Mouse (Mus musculus) layer of hippocampus, adult 6 months (tissue): ENCODE results near the gene Emc9. TPM values are rescaled to one million over a fixed set of nuclear protein-coding genes. Genes with fewer than 3 reads are reported as not detected.

Experiments
- long read RNA-seq, 2 experiments: library from polyadenylated mRNA; unstranded; transcript quantifications; one replicate each; pipeline ENCODE4 v2.0.0; 2019 to 2020
- polyA plus RNA-seq: library from polyadenylated mRNA; unstranded; fragments of <200 nt; fragmentation: Nextera tagmentation; gene quantifications from 2 replicates; pipeline ENCODE4 v1.2.3, GENCODE M21; 2021

Emc9 gene
- 151 and 161 TPM in 2 replicates for polyA plus RNA-seq
- long read RNA-seq, experiment 1, transcript Emc9-203 (3 exons, 340 nt), result minor isoform, 12 of 75 reads
- long read RNA-seq, experiment 1, transcript Emc9-201 (5 exons, 855 nt), result major isoform, 55 of 75 reads
- long read RNA-seq, experiment 1, partial matches to known transcripts, result 0 of 75 reads
- long read RNA-seq, experiment 1, other reads (novel, unspliced or antisense), result 6 of 75 reads
- long read RNA-seq, experiment 2, transcript Emc9-201 (5 exons, 855 nt), result major isoform, 19 of 26 reads
- long read RNA-seq, experiment 2, partial matches to known transcripts, result 1 of 26 reads
- long read RNA-seq, experiment 2, other reads (novel, unspliced or antisense), result 1 of 26 reads

DNA sequence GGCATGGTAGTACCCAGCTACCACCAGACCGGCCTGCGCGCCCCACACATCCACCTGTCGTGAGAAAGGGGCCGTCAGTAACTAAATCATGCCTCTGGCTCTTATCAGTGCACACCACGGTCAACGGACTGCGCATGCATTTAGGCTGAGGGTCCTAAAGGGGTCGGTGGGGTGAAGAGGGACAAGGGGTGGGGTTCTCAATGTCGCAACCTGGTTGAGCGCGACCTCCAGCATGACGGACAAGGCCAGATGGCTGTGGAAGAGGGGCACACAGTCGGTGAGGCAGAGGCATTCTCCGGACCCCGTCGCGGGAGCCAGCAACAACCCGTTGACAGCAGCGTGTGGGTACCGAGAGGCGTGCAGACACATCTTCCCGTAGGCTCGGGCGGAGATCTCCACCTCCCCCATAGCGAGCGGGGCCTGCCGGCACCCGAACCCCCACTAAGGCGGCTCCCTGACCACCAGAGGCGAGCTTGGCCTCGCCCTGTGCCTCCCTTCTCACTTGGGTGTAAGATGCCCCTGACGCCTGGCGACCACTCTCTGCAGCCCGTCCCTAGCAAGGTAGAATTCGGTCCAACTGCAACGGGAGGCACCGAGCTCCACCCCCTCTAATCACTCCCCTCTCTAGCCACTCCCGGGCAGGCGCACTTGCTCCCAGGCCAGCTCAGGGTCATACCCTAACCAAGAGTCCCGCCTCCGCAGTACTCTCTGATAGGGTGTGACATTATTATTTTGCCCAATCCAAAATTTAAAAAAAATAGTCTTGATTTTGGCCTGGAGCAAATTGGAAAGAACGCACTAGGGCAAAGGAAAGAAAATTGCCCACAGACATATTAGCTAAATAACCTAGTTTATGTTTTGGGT, at the start of gene Emc9:
Gene Emc9, minus strand, starts transcription at position 601 of the 864 bp plus-strand sequence.

GRCm38 (mm10) chr14:55617822-55618221, 32.7 kb upstream of the Emc9 start, which contains the start of gene Rec8:
Gene Rec8, plus strand, starts transcription at chr14:55618037.

GRCm38 (mm10) chr14:55603271-55603632, 18.1 kb upstream of the Emc9 start, which contains the start of gene Irf9:
Gene Irf9, plus strand, starts transcription at chr14:55603571.

DNA sequence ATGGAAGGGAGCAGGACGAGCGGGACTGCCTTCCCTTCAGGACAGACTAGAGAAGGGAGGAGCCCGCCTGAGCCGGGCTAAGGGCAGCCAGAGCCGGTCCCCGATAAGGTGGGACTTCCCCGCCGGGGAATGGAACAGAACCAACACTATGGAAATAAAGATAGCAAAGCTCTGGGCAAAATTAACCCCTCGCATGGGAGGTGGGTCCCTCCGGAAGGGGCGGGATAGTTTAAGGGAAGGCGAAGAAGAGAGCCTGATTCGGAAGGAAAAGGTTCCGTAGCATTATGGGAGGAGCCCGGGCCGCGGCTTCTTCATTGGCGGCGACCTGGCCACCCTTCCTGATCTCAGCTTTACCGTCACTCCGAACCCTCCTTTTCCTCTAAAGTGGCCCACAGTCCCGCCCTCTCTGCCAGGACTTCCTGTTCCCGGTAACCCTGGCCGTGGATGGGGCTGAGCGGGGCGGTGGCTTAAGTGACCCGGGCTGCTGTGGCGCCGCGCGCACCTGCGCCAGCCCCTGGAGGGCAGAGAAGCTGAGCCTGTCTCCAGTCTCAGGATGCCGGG, 6.3 kb upstream of the Emc9 start, which contains the start of gene Rnf31:
Gene Rnf31, plus strand, starts transcription at position 378 of the 561 bp plus-strand sequence.

GRCm38 (mm10) chr14:55590748-55591330, 5.7 kb upstream of the Emc9 start, which contains the start of gene Psme2:
Gene Psme2, minus strand, starts transcription at chr14:55591113.

GRCm38 (mm10) chr14:55577871-55578667, 7.0 kb downstream of the Emc9 start, which contains the start of gene Psme1:
Gene Psme1, plus strand, starts transcription at chr14:55578123.

DNA sequence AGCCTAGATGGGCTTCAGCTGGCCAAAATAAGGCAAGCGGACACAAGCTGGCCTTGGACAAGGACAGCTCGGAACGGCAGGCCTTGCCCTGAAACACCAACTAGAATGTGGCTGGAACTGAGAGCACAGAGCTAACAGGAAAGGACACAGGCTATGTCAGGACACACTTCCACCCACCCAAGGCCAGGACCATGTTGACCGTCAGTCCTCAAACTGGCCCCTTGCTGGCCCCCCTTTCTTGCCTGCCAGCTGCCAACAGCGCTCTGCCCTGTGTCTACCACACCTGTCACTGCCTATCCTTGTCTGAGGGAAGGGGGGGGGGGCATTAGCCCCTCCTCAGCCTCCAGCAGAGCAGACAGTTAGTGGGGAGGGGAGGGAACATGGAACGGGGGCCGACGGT, 9.8 kb downstream of the Emc9 start, which contains the start of gene Fitm1:
Gene Fitm1, plus strand, starts transcription at position 316 of the 400 bp plus-strand sequence.

GRCm38 (mm10) chr14:55560202-55561073, 24.7 kb downstream of the Emc9 start, which contains the start of gene A730061H03Rik:
Gene A730061H03Rik, minus strand, starts transcription at chr14:55560406.

DNA sequence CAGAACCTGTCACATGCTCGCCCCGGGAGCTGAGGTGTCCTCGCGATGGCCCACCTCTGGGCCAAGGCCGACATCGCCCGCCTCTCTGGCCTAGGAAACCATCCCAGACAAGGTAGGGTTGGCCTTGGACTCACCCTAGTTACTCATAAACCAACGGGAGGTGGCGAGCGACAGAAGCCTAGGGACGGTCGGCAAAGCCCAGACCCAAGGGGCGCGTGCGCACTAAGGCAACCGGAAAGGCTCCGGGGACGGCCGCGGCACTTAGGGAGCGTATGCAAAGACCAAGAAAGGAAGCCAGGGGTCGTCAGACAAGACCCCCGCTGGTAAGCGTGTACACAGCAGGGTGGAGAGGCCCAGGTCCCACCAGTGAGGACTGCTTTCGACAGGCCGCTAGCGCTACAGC, 25.3 kb downstream of the Emc9 start, which contains the start of gene Dcaf11:
Gene Dcaf11, plus strand, starts transcription at position 208 of the 403 bp plus-strand sequence.

DNA sequence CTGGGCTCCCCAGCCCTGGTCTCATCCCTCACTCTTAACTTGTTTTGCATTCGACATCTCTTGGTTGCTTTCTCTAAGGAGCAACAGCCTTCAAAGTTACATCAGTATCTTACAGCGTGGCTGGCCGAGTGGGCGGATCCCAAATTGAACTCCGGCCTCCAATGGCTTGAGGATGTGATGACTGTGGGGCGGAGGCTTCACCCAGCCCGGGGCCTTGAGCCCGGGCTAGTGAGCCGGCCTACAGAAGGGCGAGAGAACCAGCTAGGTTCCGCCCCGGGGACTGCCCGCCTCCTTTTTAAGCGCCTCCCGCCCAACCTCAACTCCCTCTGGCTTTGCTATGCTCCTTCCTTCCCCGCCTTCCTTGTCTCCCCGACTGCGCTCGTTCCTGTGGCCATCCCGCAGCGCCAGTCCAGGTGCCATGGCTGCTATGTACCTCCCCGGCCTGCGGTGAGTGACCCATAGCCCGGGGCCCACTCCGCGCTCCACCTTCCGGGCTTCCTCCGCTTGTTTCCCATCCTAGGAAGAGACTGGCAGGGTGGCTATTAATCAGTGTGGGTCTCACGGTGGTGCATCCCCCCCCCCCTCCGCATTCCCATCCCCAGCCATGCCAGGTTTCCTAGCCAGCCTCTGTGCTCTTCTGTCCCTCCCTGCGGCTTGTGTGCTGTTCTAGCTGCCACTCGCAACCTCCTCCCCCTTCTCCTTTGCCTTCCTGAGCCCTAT, 44.9 kb downstream of the Emc9 start, which contains the start of gene Pck2:
Gene Pck2, plus strand, starts transcription at position 200 of the 720 bp plus-strand sequence.

Other genes starting within 250 kb of the Emc9 start
- 22.5 and 23.0 TPM in 2 replicates for gene Dhrs4, start 106.5 kb downstream of the Emc9 start, polyA plus RNA-seq
- 1.8 and 2.9 TPM in 2 replicates for gene Carmil3, start 94.7 kb downstream of the Emc9 start, polyA plus RNA-seq
- 661 and 751 TPM in 2 replicates for gene Cpne6, start 74.9 kb downstream of the Emc9 start, polyA plus RNA-seq
- 0.13 TPM in 1 of 2 replicates, not detected in the other for gene Nrl, start 60.3 kb downstream of the Emc9 start, polyA plus RNA-seq
- 28.8 and 36.0 TPM in 2 replicates for gene Pck2, start 45.0 kb downstream of the Emc9 start, polyA plus RNA-seq
- gene Dcaf11, start 25.3 kb downstream of the Emc9 start, polyA plus RNA-seq, result 70.4 and 77.7 TPM in 2 replicates
- not detected in 2 replicates for gene A730061H03Rik, start 24.9 kb downstream of the Emc9 start, polyA plus RNA-seq
- not detected in 2 replicates for gene Fitm1, start 9.7 kb downstream of the Emc9 start, polyA plus RNA-seq
- gene Psme1, start 7.2 kb downstream of the Emc9 start, polyA plus RNA-seq, result 54.2 and 58.9 TPM in 2 replicates
- gene Psme2, start 5.8 kb upstream of the Emc9 start, polyA plus RNA-seq, result 115 TPM in 2 replicates
- 6.5 and 11.3 TPM in 2 replicates for gene Rnf31, start 6.4 kb upstream of the Emc9 start, polyA plus RNA-seq
- gene Irf9, start 18.3 kb upstream of the Emc9 start, polyA plus RNA-seq, result 4.6 and 5.9 TPM in 2 replicates
- 0.78 and 0.95 TPM in 2 replicates for gene Rec8, start 32.7 kb upstream of the Emc9 start, polyA plus RNA-seq
- 48.5 and 50.1 TPM in 2 replicates for gene Ipo4, start 50.7 kb upstream of the Emc9 start, polyA plus RNA-seq
- gene Gm49378, start 52.6 kb upstream of the Emc9 start, polyA plus RNA-seq, result 0.14 and 0.48 TPM in 2 replicates
- 32.7 and 36.4 TPM in 2 replicates for gene Tm9sf1, start 58.5 kb upstream of the Emc9 start, polyA plus RNA-seq
- gene Tssk4, start 64.9 kb upstream of the Emc9 start, polyA plus RNA-seq, result 0.11 and 0.29 TPM in 2 replicates
- 62.3 and 63.2 TPM in 2 replicates for gene Mdp1, start 75.2 kb upstream of the Emc9 start, polyA plus RNA-seq
- 24.9 and 27.8 TPM in 2 replicates for gene Gmpr2, start 86.6 kb upstream of the Emc9 start, polyA plus RNA-seq
- gene Nedd8, start 86.8 kb upstream of the Emc9 start, polyA plus RNA-seq, result 665 and 692 TPM in 2 replicates
- gene Tinf2, start 96.5 kb upstream of the Emc9 start, polyA plus RNA-seq, result 8.2 and 9.7 TPM in 2 replicates
- gene Tgm1, start 128.6 kb upstream of the Emc9 start, polyA plus RNA-seq, result 0.08 TPM in 1 of 2 replicates, not detected in the other
- gene Rabggta, start 137.0 kb upstream of the Emc9 start, polyA plus RNA-seq, result 31.9 and 38.2 TPM in 2 replicates
- gene Dhrs1, start 160.4 kb upstream of the Emc9 start, polyA plus RNA-seq, result 123 and 128 TPM in 2 replicates
- gene Nop9, start 160.4 kb upstream of the Emc9 start, polyA plus RNA-seq, result 8.1 and 8.5 TPM in 2 replicates
- 3.9 and 5.8 TPM in 2 replicates for gene Cideb, start 173.2 kb upstream of the Emc9 start, polyA plus RNA-seq
- gene Ltb4r2, start 176.1 kb upstream of the Emc9 start, polyA plus RNA-seq, result 0.16 and 0.54 TPM in 2 replicates
- 0.26 TPM in 1 of 2 replicates, not detected in the other for gene Ltb4r1, start 180.7 kb upstream of the Emc9 start, polyA plus RNA-seq
- 1.4 TPM in 2 replicates for gene Adcy4, start 198.8 kb upstream of the Emc9 start, polyA plus RNA-seq
- 0.45 and 0.55 TPM in 2 replicates for gene Ripk3, start 203.6 kb upstream of the Emc9 start, polyA plus RNA-seq
- 0.25 TPM in 1 of 2 replicates, not detected in the other for gene Nfatc4, start 237.8 kb upstream of the Emc9 start, polyA plus RNA-seq